Mouse (Mus musculus) adrenal gland, postnatal 10 days (tissue): ENCODE measurements around the gene Cry2. TPM values are rescaled to one million over a fixed set of nuclear protein-coding genes. Genes with fewer than 3 reads are reported as not detected.
A peak's percentile ranks its signal among the peaks of the same experiment; 100 is the strongest.
"Not testable (repeated sequence)": the region's sequence is repeated elsewhere in the genome, so short reads cannot be mapped to it uniquely, and the experiment has no call there.

Experiments used
- DNase-seq: peaks from one replicate; pipeline ENCODE4 v3.0.0; 2021; ENCODE audit warnings: mixed read lengths
- total RNA-seq, 2 experiments: library from RNA; stranded (reverse); gene quantifications; 2 replicates each; pipeline ENCODE4 v1.2.3; 2021

Cry2 gene
- total RNA-seq, 2 experiments from 2014 or later = 39.3 to 41.9 TPM

DNA sequence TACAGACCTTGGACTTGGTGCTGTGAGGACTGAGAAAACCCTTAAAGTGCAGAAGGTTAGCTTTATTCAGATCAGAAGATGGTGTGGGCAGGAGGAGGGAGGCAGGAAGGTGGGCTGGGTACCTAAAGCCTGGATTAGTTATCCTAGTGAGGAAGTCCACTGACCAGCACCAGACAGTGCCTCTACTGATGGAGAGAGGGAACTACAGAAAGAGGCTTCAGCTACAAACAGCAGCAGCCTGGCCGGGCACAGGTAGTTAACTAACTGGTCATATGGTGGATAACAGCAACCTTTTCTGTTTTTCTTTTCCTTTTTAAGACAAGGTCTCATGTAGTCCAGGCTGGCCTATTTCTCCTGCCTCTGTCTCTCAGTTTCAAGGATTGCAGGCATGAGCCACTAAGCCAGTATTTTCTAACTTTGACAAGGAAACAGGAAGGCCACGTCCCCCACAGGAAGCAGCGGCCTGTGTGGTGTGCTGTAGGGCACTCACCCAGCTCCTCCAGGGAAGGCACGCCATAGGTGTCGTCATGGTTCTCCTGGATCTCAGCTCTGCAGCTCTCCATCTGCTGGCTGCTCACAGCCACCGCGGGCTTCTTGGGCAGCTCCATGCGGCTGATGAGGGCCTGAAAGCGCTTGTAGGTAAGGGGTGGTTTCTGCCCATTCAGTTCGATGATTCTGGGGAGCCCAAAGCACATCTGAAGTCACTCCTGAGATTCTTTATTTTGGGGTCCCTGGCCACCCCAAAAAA is 11.3 kb downstream of the Cry2 start:
- DNase-seq = no peak

- peak; percentile 53 for DNase-seq
Observed at GRCm38 (mm10) chr2:92421723-92422387, 12.0 kb downstream of the Cry2 start.

GRCm38 (mm10) chr2:92411705-92412104 is 22.1 kb downstream of the Cry2 start:
- peak; percentile 51 for DNase-seq

- peak; percentile 41 for DNase-seq
Observed at GRCm38 (mm10) chr2:92408309-92409045, 25.4 kb downstream of the Cry2 start.

- no peak for DNase-seq
Observed at GRCm38 (mm10) chr2:92405687-92406086, 28.2 kb downstream of the Cry2 start.

- no peak for DNase-seq
Observed at GRCm38 (mm10) chr2:92404737-92405136, 29.1 kb downstream of the Cry2 start.

DNA sequence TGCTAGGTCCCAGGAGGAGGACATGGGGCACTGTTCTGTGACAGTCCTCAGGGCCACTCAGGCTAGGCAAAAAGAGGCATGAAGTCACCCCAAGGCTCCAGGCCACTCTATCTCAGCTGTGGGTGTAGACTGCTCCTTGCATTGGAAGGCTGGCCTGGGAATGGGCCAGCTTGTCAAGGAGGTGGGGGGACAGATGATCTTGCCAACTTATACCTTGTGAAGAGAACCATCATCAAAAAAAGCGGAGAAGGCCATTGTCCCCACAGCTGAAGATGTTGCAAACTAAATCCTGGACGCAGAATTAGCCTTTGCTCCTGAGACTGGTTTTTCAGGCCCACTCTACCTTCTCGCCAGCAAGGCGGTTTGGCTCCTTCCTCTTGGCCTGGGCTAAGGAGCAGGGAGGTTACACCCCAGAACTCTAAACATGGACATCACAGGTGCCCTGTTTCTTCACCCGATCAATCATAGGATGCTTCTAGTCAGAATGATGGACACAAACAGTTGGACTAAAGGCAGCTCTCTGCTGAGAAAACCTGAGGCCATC is 30.0 kb downstream of the Cry2 start:
- no peak for DNase-seq

GRCm38 (mm10) chr2:92402591-92403326 is 31.1 kb downstream of the Cry2 start:
- no peak for DNase-seq

DNA sequence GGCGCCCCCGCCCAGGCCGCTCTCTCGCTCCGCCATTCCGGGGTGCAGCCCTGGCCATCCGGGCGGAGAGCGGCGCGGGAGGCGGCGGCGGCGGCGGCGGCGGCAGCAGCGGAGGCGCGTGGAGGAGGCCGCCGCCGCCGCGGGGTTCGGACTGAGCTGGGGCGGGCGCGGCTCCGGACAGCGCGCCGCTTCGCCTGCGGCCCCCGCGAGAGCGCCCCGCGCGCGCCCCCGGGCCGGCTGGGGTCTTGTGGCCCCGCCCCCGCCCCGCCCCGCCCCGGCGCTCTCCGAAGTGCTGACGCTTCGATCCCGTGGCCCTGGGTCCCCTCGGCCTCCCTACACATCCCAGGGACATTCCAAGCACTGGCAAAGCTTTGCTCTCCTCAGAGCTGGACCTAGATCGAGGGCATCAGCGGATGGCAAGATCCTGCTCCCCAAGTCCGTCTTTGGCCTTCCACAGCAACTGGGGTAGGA is 32.7 kb downstream of the Cry2 start, which contains the start of gene Mapk8ip1:
Gene Mapk8ip1, minus strand, starts transcription at position 173 of the 471 bp plus-strand sequence.
- peak; percentile 50 for DNase-seq

DNA sequence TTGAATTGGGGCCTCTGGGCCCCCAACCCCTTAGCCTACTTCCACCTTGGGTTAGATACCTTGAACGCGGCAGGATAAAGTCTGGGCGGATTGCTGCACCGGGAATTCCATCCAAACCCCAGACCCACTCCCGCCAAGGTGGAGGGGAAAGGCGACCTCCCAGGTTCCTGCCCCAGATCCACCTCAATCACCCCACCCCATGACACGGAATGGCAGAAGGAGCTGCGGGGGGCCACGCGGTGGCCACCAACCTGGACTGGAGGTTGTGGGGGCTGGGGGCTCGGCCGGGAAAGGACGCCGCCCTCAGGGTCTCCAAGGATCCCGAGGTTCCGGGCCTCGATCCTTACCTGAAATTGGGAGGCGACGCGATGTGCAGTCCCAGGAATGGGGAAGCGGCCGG is 33.2 kb downstream of the Cry2 start:
- no peak for DNase-seq

- not testable (repeated sequence) for DNase-seq
Observed at GRCm38 (mm10) chr2:92399877-92400276, 34.0 kb downstream of the Cry2 start.

DNA sequence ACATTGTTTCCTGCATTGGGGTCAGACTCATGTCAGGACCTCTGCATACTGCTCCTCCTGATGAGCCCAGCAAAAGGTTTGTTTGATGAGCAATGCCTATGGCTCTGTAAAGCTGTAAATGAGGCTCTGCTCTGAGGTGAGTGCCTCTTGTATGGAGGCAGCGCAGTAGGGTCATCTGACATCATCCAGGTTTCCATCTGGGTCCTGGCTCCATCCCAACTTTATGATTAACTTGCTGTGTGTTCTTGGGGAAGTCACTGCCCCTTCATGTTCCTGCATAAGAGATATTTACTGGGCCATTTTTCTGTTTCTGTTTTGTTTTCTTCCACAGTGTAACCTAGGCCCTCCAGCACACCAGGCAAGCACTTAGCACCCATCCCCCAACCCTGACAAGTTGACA is 36.4 kb downstream of the Cry2 start:
- DNase-seq = no peak

- no peak for DNase-seq
Observed at GRCm38 (mm10) chr2:92395535-92395934, 38.3 kb downstream of the Cry2 start.

DNA sequence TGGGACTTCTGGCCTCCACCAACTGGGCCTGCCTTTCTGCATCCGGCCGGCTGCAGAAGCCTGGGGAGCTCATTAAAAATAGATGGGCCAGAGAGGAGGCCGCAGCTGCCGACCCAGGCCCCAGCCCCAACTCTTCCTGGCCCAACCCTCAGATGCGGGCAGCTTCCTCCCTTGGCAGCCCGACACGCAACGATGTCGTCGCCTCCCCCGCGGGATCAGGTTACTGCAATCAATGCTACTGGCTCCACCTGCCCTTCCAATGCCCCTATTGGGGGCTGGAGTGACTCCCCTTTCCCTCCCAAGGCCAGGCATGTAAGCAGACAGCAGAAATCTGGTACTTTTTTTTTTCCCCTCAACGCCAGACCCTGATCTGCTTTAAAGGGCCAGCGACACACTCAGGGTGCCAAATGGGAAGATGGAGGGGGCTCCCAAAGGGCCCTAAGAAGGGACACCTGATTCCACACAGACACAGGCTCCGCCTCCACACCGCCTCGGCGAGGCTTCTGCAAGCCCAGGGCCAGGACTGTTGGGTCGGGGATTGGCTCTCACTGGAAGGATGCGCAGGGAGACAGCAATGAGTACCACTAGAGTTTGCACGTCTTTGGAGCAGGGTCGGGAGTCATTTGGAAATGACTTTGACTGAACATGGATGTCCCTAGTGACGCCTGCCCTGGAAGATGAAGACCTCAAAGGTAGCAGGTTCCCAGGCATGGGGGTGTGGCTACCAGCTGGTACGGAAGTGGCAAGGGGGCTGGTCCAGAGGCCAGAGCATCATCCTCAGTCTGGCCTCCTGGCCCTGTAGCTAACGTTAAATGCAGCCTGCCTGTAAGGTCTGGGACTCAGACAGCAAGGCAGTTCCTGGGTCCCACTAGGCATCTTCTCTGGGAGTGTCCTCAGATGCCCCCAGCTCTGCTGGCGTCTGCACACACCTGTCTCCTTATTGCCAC is 41.3 kb downstream of the Cry2 start:
- DNase-seq = peak; percentile 43

DNA sequence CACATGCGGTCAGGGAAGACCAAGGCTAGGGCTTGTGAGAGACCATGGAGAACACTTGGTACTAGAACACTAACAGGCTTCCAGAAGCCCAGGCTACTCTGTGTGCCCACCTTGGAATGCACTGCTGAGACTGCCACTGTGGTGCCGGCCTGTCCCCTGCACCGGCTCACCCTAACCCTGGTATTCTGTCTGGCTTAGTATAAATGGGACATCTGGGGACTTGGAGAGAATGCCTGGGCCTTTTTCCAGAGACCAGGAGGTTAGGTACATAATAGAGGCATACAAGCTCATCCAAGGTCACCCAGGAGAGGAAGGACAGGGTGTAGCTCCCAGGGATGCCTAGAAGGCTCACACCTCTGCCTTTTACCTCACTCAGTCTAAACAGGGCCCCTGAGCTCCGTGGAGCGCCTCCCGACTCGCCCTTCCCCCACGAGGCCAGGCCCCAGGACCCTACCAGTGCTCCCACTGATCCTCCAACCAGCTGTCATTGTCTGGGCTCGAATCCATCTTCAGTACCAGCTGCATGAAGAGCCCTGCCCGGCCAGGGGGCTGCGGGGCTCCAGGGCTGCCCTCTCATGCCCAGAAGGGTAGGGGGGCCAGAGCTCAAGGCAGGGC is 42.0 kb downstream of the Cry2 start:
- DNase-seq = no peak

- no peak for DNase-seq
Observed at GRCm38 (mm10) chr2:92391116-92391515, 42.7 kb downstream of the Cry2 start.

DNA sequence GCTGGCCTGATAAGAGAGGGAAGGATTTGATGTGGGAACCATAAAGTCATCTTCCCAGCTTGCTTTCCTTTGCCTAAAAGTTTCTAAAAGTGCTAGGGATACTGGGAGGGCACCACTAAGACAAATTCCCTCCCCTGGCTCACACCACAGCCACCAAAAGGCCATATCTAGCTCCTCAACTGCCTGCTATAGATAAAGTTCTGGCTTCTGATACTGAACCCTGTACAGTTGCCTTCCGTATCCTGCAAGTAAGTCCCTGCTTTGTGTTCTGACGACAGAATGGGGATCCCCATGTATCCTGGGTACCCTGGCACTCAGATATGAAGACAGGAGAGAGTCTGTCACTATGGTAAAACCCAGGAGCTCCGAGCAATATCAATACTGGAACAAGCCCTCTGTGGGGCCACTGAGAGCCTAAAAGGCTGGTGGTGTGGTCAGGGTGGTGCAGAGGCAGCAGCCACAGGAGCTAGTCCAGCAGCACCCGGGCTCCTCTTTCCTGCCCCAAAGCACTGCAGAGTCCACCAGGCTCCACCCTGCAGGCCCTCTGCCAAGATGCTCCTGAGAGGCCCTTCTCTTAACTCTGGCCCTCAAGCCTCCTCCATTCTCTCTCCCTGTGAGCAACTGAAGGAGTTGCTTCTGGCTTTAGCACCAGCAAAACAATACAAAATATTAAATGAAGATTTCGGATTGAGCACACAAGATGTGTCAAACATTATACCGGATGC is 43.5 kb downstream of the Cry2 start:
- no peak for DNase-seq

- DNase-seq = no peak
Observed at GRCm38 (mm10) chr2:92389645-92390044, 44.2 kb downstream of the Cry2 start.

- peak; percentile 86 for DNase-seq
Observed at GRCm38 (mm10) chr2:92388891-92389641, 44.8 kb downstream of the Cry2 start.
